Mouse (Mus musculus) heart, postnatal 4 days (tissue): Measurements from ENCODE around the gene Fbxw8. TPM values are rescaled to one million over a fixed set of nuclear protein-coding genes. Genes with fewer than 3 reads are reported as not detected.
A peak's percentile ranks its signal among the peaks of the same experiment; 100 is the strongest.

ENCODE experiments used
- DNase-seq: peaks from one replicate; pipeline ENCODE4 v3.0.0; 2021
- total RNA-seq, 2 experiments: library from RNA; stranded (reverse); gene quantifications; 2 replicates each; pipeline ENCODE4 v1.2.3; 2021

The Fbxw8 gene
- total RNA-seq, 2 experiments from 2014 or later, result 54.9 to 61.1 TPM

DNA sequence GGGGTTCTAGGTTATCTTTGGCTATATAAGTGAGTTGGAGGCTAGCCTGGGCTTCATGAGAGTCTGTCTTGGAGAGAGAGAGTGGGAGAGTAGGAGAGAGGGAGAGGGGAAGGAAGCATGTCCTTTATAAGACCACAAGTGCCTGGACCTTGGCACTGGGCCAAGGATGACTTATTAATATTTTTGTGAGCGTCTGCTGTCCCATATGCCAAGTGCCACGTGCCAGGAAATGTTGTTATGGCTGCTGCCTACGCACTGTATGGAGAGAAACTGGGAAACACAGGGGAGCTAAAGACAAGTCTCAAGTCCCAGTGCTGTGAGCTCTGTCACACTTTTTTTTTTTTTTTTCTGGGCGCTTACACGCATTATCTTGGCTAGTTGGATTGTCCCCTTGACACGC lies 112.7 kb downstream of the Fbxw8 start:
- DNase-seq, result no peak

DNA sequence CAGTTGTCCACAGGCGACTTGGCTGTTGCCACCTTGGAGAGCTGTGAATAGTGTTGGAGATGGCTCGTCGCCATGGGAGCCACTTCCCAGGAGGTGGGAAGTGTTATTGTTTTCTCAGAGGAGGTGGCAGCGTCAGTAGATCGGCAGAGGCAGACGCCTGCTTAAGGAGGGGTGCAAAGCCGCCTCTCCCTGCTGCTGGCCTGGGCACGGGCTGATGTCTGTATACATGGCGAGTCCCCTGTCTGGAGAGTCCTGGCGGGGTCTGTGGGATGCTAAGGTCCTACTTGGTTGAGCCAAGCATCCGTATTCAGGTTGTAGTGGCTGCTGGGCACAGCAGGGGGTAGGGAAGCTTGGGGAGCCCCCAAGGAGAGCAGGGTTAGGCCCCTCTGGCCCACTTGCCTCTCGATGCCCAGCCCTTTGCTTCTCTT lies 116.0 kb downstream of the Fbxw8 start:
- no peak for DNase-seq

DNA sequence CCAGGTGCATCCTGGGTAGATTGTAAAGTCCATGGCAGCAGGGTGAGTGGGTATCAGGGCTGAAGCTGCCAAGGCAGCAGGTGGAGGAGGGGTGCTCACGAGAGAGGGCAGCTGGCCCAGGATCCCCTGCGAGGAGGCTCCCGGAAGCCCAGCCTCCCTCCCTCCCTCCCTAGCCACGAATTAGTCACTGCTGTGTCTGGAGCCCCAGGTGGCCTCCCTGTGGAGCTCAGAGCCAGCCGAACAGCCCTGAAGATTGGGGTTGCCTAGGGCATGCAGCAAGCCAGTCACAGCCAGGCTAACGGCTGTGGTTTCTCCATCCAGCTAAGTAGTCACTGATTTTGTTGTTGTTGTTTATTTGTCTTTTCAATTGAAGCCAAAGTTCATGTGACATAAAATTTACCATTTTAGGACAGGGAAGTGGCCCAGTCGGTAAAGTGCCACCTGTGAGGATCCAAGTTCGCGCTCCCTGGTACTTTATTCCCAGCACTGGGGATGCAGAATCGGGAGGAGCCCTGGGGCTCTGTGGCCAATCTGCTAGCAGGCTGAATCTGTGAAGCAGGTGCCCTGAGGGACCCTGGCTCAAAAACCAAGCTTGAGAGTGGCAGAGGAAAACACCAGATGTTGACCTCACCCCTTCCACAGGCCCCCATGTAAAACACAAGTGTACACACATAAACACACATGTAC lies 117.3 kb downstream of the Fbxw8 start:
- peak; percentile 57 for DNase-seq

- DNase-seq, result no peak
Measured at GRCm38 (mm10) chr5:118036888-118037797, 118.1 kb downstream of the Fbxw8 start.

DNA sequence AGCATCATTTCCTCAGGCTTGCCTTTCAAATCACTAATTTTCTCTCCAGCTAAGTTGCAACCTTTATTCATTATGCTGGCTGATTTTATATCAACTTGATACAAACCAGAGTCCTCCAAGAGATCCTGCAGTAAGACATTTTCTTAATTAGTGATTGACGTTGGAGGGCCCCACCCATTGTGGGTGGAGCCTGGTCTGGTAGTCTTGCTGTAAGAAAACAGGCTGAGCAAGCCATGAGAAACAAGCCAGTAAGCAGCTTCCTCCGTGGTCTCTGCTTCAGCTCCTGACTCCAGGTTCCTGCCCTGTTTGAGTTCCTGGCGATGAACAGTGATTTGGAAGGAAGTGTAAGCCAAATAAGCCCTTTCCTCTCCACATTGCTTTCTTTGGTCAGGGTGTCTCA lies 119.5 kb downstream of the Fbxw8 start:
- no peak for DNase-seq

- DNase-seq, result no peak
Measured at GRCm38 (mm10) chr5:118034632-118035031, 120.6 kb downstream of the Fbxw8 start.

- DNase-seq, result no peak
Measured at GRCm38 (mm10) chr5:118033740-118034139, 121.5 kb downstream of the Fbxw8 start.

- DNase-seq, result no peak
Measured at GRCm38 (mm10) chr5:118033328-118033727, 121.9 kb downstream of the Fbxw8 start.

- DNase-seq, result no peak
Measured at GRCm38 (mm10) chr5:118031508-118031907, 123.8 kb downstream of the Fbxw8 start.

DNA sequence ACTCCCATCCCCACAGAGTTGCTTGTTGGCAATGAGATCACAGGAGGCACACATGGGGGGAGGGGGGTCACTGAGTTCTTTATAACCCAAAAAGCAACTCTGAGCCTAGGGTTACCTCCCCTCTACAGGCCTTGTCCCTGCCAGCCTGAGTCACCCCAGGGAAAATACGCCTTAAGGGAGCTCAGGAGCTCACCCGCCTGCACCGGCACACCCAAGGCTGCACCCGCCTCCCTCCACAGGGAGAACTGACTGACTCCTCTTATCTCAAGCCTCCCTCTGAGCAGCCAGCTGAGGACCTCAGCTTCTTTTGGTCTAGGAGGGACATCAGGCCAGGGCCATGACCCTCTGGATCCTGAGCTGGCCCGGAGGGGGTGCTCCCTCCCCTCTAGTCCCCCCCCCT lies 124.2 kb downstream of the Fbxw8 start:
- no peak for DNase-seq

GRCm38 (mm10) chr5:118030022-118030675 lies 125.1 kb downstream of the Fbxw8 start:
- DNase-seq, result no peak

- DNase-seq, result no peak
Measured at GRCm38 (mm10) chr5:118029420-118029819, 125.8 kb downstream of the Fbxw8 start.

- no peak for DNase-seq
Measured at GRCm38 (mm10) chr5:118029035-118029408, 126.2 kb downstream of the Fbxw8 start.

DNA sequence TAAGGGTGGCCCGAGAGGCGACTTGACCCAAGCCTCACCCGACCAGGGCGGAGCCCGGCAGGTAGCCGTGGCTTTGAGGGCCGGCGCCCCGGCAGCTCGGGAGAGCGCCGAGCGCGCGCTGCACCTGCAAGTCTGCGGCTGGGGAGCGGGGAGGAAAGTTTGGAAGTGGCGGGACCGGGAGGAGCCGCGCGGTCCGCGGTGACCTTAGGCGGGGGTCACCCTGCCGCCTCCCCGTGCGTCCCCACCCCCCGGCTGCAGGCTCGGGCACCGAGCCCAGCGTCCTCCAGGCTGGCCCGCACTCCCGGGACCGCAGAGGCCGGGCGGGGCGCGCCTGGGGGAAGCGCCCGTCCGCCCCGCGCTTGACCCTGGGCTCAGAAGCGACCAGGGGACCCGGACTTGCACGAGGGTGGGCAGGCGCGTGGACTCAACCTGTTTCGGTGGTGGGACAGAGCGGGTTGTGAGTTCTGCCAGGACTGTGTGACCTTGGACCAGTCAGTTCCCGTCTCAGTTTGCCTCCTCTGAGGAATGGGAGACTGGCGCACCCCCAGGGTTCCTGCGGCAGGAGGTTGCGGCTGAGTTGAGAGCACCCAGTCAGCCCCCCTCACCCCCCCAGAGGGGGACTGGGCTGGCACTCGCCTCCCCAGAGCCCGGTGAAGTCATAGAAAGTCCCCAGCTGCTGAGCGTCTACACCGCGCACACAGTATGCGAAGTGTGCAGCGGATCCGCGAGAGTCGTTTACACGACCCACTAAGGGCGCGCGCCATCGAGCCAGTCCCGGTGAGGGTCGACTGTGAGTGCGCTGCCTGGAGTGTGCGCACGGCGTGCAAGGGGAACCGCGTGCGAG lies 126.9 kb downstream of the Fbxw8 start:
- DNase-seq, result peak; percentile 54

DNA sequence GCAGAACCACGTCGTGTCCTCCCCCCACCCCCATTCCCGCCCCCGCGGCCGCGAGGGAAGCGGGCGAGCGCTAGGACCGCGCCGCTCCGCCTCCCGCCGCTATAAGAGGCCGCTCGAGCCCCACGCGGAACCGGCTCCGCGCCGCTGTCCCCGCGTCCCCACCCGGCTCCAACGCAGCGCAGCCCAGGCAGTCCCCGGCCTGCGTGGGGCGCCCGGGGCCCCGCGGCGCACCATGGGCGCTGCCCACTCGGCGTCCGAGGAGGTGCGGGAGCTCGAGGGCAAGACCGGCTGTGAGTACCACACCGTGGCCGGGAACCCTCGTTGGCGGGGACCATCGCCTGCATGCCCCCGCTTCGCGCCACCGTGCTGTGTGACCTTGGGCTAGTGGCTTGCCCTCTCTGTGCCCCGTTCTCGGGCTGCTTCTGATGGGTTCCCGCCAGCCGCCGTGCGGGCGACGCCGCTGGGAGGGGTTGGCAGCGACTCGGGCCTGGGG lies 127.5 kb downstream of the Fbxw8 start, which contains the start of gene Tesc:
TSS of gene Tesc (plus strand) at position 46 of the 493 bp plus-strand sequence.
- DNase-seq, result peak; percentile 43

- no peak for DNase-seq
Measured at GRCm38 (mm10) chr5:118027101-118027697, 128.1 kb downstream of the Fbxw8 start.

DNA sequence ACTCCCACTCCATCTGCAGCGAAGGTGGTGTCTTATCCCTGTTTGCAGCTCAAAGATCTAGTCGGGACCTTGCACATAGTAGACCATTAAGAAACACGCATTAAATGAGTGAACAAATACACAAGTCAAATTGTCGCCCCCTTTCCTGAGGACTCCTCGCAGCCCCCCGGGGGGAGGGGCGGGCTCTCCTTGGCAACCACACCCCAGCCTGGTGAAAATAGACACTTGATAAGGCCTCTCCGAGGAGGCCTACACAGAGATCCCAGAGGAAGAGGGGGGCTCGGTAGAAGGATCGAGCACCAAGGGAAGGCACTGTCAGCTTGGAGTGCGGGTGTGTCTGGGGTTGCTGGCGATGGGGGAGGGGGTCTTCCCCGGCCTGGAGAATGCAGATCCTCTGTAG lies 128.9 kb downstream of the Fbxw8 start:
- no peak for DNase-seq

GRCm38 (mm10) chr5:118025880-118026279 lies 129.4 kb downstream of the Fbxw8 start:
- no peak for DNase-seq

DNA sequence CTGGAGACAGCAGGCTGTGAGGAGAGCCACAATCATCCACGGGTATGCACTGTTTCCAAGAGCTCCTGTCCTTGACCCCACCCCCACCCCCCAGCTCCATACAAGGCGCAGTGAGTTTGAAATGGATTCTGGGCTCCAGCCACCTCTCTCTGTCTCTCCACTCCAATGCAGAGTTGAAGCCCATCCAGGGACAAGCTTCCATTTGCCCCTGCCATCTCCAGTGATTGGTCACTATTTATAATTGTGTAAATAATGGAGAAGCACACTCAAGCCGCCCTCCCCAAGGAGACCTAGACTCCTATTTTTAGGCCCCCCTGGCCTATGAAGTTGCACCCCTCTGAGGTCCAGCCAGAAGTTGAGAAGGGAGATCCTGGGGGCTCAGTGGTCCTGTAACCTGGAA lies 132.2 kb downstream of the Fbxw8 start:
- no peak for DNase-seq

DNA sequence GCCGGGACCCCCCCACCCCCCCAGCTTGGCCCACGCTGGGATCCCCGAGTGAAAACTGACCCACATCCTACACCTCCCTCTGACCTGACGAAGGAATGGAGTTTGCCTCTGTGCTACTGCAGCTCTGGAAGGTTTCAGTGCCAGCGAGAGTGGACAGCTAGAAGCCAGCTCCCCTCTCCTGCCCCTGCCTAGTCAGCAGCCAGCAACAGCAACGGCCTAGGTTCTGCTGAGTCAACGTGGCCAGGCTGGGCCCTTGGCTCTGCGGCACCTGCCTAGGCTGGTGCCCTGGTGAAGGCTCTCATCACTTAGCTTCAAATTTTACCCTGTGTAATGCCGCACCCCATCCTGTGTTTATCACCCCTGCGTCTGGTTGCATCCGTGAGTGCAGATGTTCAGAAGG lies 135.4 kb downstream of the Fbxw8 start:
- no peak for DNase-seq

DNA sequence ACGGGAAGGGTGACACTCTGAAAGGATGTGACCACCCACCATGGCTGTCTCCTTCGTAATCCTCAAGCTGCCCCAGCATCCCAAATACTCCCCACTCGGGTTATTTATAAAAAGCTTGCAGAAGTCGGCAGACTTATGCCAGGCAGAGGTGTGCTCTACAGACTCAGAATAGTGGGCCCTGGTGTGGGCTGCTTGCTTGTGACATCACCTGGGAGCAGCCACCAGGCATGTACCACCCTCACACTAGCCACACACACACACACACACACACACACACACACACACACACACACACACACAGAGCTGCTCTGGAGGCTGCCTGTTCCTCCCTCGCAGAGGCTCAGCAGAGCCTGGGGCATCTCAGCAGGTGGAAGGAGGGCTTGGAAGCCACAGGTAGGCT lies 137.7 kb downstream of the Fbxw8 start:
- DNase-seq, result no peak

DNA sequence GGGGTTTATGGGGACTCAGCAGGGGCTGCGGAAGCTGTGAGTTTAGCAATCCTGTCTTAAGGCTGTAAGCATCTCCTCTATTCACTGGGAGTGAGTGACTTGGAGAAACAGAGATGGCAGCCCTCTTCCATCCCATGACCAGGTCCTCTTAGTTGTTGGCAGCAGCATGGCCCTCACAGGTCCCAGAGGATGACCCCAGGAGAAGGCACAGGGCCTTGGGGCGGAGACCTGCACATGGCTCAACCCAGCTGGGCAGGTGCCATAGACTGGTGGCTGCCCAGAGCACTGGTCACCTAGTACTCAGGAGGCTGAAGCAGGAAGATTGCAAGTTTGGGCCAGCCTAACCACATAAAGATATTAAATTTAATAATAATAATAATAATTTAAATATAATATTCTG lies 139.6 kb downstream of the Fbxw8 start:
- no peak for DNase-seq
